Comparison of ENCODE assay signal across 10 mouse cellular contexts in the genomic region with DNA sequence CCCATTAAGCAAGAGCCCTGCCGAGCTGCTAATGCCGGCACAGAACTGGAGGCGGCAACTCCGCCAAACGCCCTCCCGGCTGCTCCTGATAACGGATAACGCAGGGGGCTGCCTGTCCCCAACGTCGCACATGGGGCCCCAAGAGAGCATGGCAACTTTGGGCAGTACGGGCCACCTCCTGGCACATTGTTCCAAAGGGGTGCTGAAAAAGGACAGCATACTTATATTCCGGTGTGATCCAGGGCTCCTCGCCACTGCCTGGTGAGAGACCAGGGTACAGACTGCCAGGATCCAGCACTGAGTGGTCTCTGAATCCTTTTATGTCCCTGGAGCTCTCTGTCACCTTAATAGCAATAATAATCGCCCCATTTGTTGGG. TPM values are rescaled to one million over a fixed set of nuclear protein-coding genes. Genes with fewer than 3 reads are reported as not detected.
DNase-seq lines count a peak whose midpoint lies in the region; ATAC-seq and TF ChIP-seq lines count a peak whose summit lies in the region.
"Had no signal": no experiment of that assay in that cellular context is flagged by ENCODE, and none has a peak within 500 bp of the region (broad histone marks: within the 10 kb centered on the region; RNA-seq: fewer than 3 reads in every experiment).

No protein-coding gene starts in this region.

- peaks cover 41% of the 10 kb centered on the region for H3K27me3 ChIP-seq in intestine, embryonic 16.5 days (replicated peaks; ENCODE audit: control insufficient read depth, insufficient read depth, low read length)
- peaks cover 39% of the 10 kb centered on the region for H3K27me3 ChIP-seq in intestine, embryonic 15.5 days (replicated peaks)
- H3K27me3 ChIP-seq in forebrain, embryonic 10.5 days (ENCODE audit: poor library complexity, severe bottlenecking): peaks cover 100% of the 10 kb centered on the region
- peaks cover 91% of the 10 kb centered on the region for H3K27me3 ChIP-seq in limb, embryonic 12.5 days
- no peaks in the 10 kb centered on the region for H3K27me3 ChIP-seq in midbrain, postnatal 0 days (ENCODE audit: insufficient read depth, low read length)

- no peak for TF ChIP-seq CTCF in midbrain, postnatal 0 days (IDR thresholded peaks at IDR 0.05)

- H3K4me2 ChIP-seq in intestine, embryonic 16.5 days (ENCODE audit: low read depth, low read length): no peak overlapping the region
- H3K4me2 ChIP-seq in intestine, embryonic 15.5 days (replicated peaks): no peak overlapping the region
- peak overlapping the region; percentile 34; the same call in 1 of the 2 replicates for H3K4me2 ChIP-seq in limb, embryonic 12.5 days
- peak overlapping the region; percentile 78 for H3K4me2 ChIP-seq in midbrain, postnatal 0 days (ENCODE audit: low read depth, low read length, poor library complexity, severe bottlenecking)

- no peaks in the 10 kb centered on the region for H3K9me3 ChIP-seq in intestine, embryonic 16.5 days (ENCODE audit: control insufficient read depth, low read length)
- no peaks in the 10 kb centered on the region for H3K9me3 ChIP-seq in intestine, embryonic 15.5 days
- H3K9me3 ChIP-seq in forebrain, embryonic 10.5 days: no peaks in the 10 kb centered on the region
- no peaks in the 10 kb centered on the region for H3K9me3 ChIP-seq in limb, embryonic 12.5 days
- H3K9me3 ChIP-seq in midbrain, postnatal 0 days (ENCODE audit: low read length): no peaks in the 10 kb centered on the region

- no peak overlapping the region for H3K4me3 ChIP-seq in intestine, embryonic 16.5 days (ENCODE audit: low read length)
- H3K4me3 ChIP-seq in intestine, embryonic 15.5 days (replicated peaks): no peak overlapping the region
- H3K4me3 ChIP-seq in forebrain, embryonic 10.5 days: peak overlapping the region; percentile 34
- H3K4me3 ChIP-seq in limb, embryonic 12.5 days (replicated peaks): no peak overlapping the region
- peak overlapping the region; percentile 24 for H3K4me3 ChIP-seq in midbrain, postnatal 0 days (ENCODE audit: low read depth, low read length)

- H3K9ac ChIP-seq in intestine, embryonic 16.5 days (ENCODE audit: low read depth, low read length): no peak overlapping the region
- no peak overlapping the region for H3K9ac ChIP-seq in intestine, embryonic 15.5 days
- H3K9ac ChIP-seq in limb, embryonic 12.5 days (replicated peaks): no peak overlapping the region
- H3K9ac ChIP-seq in midbrain, postnatal 0 days (replicated peaks; ENCODE audit: low read length, poor library complexity, severe bottlenecking): peak overlapping the region; percentile 36; the same call in 1 of the 2 replicates

- H3K27ac ChIP-seq in intestine, embryonic 16.5 days (ENCODE audit: low read length): no peak overlapping the region
- H3K27ac ChIP-seq in intestine, embryonic 15.5 days: no peak overlapping the region
- peak overlapping the region; percentile 0; the same call in 1 of the 2 replicates for H3K27ac ChIP-seq in forebrain, embryonic 10.5 days
- no peak overlapping the region for H3K27ac ChIP-seq in limb, embryonic 12.5 days
- H3K27ac ChIP-seq in midbrain, postnatal 0 days (ENCODE audit: low read depth, low read length): no peak overlapping the region

- ATAC-seq in intestine, embryonic 16.5 days: 0 out of 2 replicates have a peak, but pooled peaks have one; percentile 3
- ATAC-seq in intestine, embryonic 15.5 days: no peak
- ATAC-seq in limb, embryonic 12.5 days (ENCODE audit: insufficient number of reproducible peaks, insufficient read depth, low FRiP score, low TSS enrichment, low read depth): no peak
- no peak for ATAC-seq in midbrain, postnatal 0 days (ENCODE audit: low FRiP score)
- ATAC-seq: intestine, postnatal 0 days had no signal

- WGBS in intestine, embryonic 16.5 days: 16% methylated on average over 14 of the region's 14 CpGs
- 12% methylated on average over 14 of the region's 14 CpGs for WGBS in intestine, embryonic 15.5 days
- 7% methylated on average over 14 of the region's 14 CpGs for WGBS in forebrain, embryonic 10.5 days
- WGBS in limb, embryonic 12.5 days: 8% methylated on average over 14 of the region's 14 CpGs
- WGBS in midbrain, postnatal 0 days: 7% methylated on average over 14 of the region's 14 CpGs

- no peaks in the 10 kb centered on the region for H3K36me3 ChIP-seq in intestine, embryonic 16.5 days (ENCODE audit: control insufficient read depth, insufficient read depth, low read length)
- no peaks in the 10 kb centered on the region for H3K36me3 ChIP-seq in intestine, embryonic 15.5 days
- no peaks in the 10 kb centered on the region for H3K36me3 ChIP-seq in forebrain, embryonic 10.5 days (replicated peaks)
- H3K36me3 ChIP-seq in limb, embryonic 12.5 days: no peaks in the 10 kb centered on the region
- H3K36me3 ChIP-seq in midbrain, postnatal 0 days (ENCODE audit: insufficient read depth, low read length): no peaks in the 10 kb centered on the region

- peaks cover 6% of the 10 kb centered on the region; the same call in 1 of the 2 replicates for H3K4me1 ChIP-seq in intestine, embryonic 16.5 days (ENCODE audit: control insufficient read depth, insufficient read depth, low read length)
- H3K4me1 ChIP-seq in intestine, embryonic 15.5 days (replicated peaks): peaks cover 8% of the 10 kb centered on the region
- H3K4me1 ChIP-seq in forebrain, embryonic 10.5 days: peaks cover 48% of the 10 kb centered on the region
- H3K4me1 ChIP-seq in limb, embryonic 12.5 days (replicated peaks): peaks cover 36% of the 10 kb centered on the region
- H3K4me1 ChIP-seq in midbrain, postnatal 0 days (ENCODE audit: insufficient read depth, low read length): peaks cover 23% of the 10 kb centered on the region

- DNase-seq in forebrain, embryonic 10.5 days (ENCODE audit: extremely low spot score, low spot score): no peak
- no peak for DNase-seq in midbrain, postnatal 0 days (ENCODE audit: low spot score)
- no peak for DNase-seq in urinary bladder, postnatal 4 days (ENCODE audit: low spot score in 2 of 2)
- DNase-seq in frontal cortex, postnatal 10 days (ENCODE audit: low spot score in 2 of 2): no peak
- no peak for DNase-seq in cerebellum, postnatal 4 days (ENCODE audit: low spot score in 2 of 2)
- DNase-seq: cerebellum, adult 11 months had no signal

RNA-seq across cellular contexts. Expression of gene Slit1, which starts 5.0 kb away (rescaled TPM):
- 0.45 and 0.68 TPM in 2 replicates for polyA plus RNA-seq in intestine, embryonic 16.5 days (2015; fragmentation: Nextera tagmentation; extraction: Ambion mirVana)
- 0.63 and 0.68 TPM in 2 replicates for polyA plus RNA-seq in intestine, embryonic 15.5 days (2015; fragmentation: Nextera tagmentation; extraction: Ambion mirVana)
- 0.73 and 1.4 TPM in 2 replicates for polyA plus RNA-seq in forebrain, embryonic 10.5 days (2016; fragmentation: Nextera tagmentation; extraction: Ambion mirVana)
- polyA plus RNA-seq in limb, embryonic 12.5 days (2016; fragmentation: Nextera tagmentation; extraction: Ambion mirVana): 0.15 and 0.40 TPM in 2 replicates
- 72.3 and 74.2 TPM in 2 replicates for total RNA-seq in midbrain, postnatal 0 days (2014; rRNA removed)
- 15.4 and 17.0 TPM in 2 replicates for polyA plus RNA-seq in midbrain, postnatal 0 days (2015; fragmentation: Nextera tagmentation; extraction: Ambion mirVana)

Comparison
In these comparisons a context has a peak if more than half of its experiments do, and no peak if none do; other contexts are left out.
1. H3K4me2 ChIP-seq: peak in limb, embryonic 12.5 days (single experiment) and midbrain, postnatal 0 days (single experiment); none in intestine, embryonic 16.5 days (single experiment) and intestine, embryonic 15.5 days (single experiment).
2. H3K4me3 ChIP-seq: peak in forebrain, embryonic 10.5 days (single experiment) and midbrain, postnatal 0 days (single experiment); none in intestine, embryonic 16.5 days (single experiment), intestine, embryonic 15.5 days (single experiment) and limb, embryonic 12.5 days (single experiment).